Mouse (Mus musculus) C2C12 (cell line): Measurements from ENCODE around the gene Melk. TPM values are rescaled to one million over a fixed set of nuclear protein-coding genes. Genes with fewer than 3 reads are reported as not detected.

Source experiments
- H3K27me3 ChIP-seq: one replicate; pipeline ENCODE4 v1.6.1; 2011; ENCODE audit not compliant: control insufficient read depth, insufficient read depth, insufficient read length
- H3K36me3 ChIP-seq: one replicate; pipeline ENCODE4 v1.6.1; 2011; ENCODE audit not compliant: control insufficient read depth, insufficient read depth
- H3K4me3 ChIP-seq: one replicate; pipeline ENCODE4 v1.5.1; 2011; ENCODE audit warnings: mild to moderate bottlenecking, control low read depth; ENCODE audit not compliant: poor library complexity, insufficient read depth, severe bottlenecking
- H3K79me2 ChIP-seq: one replicate; pipeline ENCODE4 v1.6.1; 2011; ENCODE audit not compliant: control insufficient read depth, insufficient read depth
- H3K79me3 ChIP-seq: one replicate; pipeline ENCODE4 v1.6.1; 2011; ENCODE audit warnings: low read depth, control low read depth
- H3ac ChIP-seq: one replicate; pipeline ENCODE3; 2011; ENCODE audit warnings: low read depth; ENCODE audit not compliant: control insufficient read depth, insufficient read length
- CEBPB ChIP-seq: IDR thresholded peaks from one replicate; pipeline ENCODE4 v1.6.1; 2011; ENCODE audit warnings: low read depth, mild to moderate bottlenecking, control low read depth, moderate library complexity
- CTCF ChIP-seq: IDR thresholded peaks from one replicate; pipeline ENCODE4 v1.5.1; 2011; ENCODE audit not compliant: control insufficient read depth, insufficient read depth, insufficient read length
- FOSL1 ChIP-seq: IDR thresholded peaks from one replicate; pipeline ENCODE4 v1.8.0; 2011; ENCODE audit warnings: mild to moderate bottlenecking, low read length; ENCODE audit not compliant: poor library complexity, insufficient read depth, severe bottlenecking
- MAX ChIP-seq: IDR thresholded peaks from one replicate; pipeline ENCODE4 v1.6.1; 2011; ENCODE audit warnings: mild to moderate bottlenecking, control low read depth
- MYOD1 ChIP-seq: IDR thresholded peaks from one replicate; pipeline ENCODE4 v1.6.1; 2011; ENCODE audit warnings: low read depth; ENCODE audit not compliant: control insufficient read depth, insufficient read length
- MYOG ChIP-seq: IDR thresholded peaks from one replicate; pipeline ENCODE4 v1.6.1; 2011; ENCODE audit not compliant: control insufficient read depth, insufficient read length; ENCODE audit errors: extremely low read depth
- USF1 ChIP-seq: IDR thresholded peaks from one replicate; pipeline ENCODE4 v1.6.1; 2011; ENCODE audit warnings: low read depth, mild to moderate bottlenecking, control low read depth, moderate library complexity
- polyA plus RNA-seq: library from polyadenylated mRNA; unstranded; fragments of >200 nt; fragmentation: generic; extraction: Trizol; gene quantifications from one replicate; pipeline ENCODE4 v1.2.1, GENCODE M21; 2012; ENCODE audit warnings: missing spikeins

Melk gene
- polyA plus RNA-seq, 1 experiment: 25.0 TPM

- no peaks in the 10 kb centered on the region for H3K27me3 ChIP-seq
- no peak overlapping the region for H3ac ChIP-seq
- H3K36me3 ChIP-seq: no peaks in the 10 kb centered on the region
- no peak for TF ChIP-seq CEBPB
- peak; percentile 78 for TF ChIP-seq USF1
- no peak for TF ChIP-seq MYOG
- H3K79me2 ChIP-seq: no peaks in the 10 kb centered on the region
- H3K4me3 ChIP-seq: no peak overlapping the region
- H3K79me3 ChIP-seq: no peaks in the 10 kb centered on the region
Observed at GRCm38 (mm10) chr4:44281597-44282265, 18.9 kb upstream of the Melk start.

- H3K4me3 ChIP-seq: no peak overlapping the region
- H3K79me3 ChIP-seq: no peaks in the 10 kb centered on the region
- no peaks in the 10 kb centered on the region for H3K27me3 ChIP-seq
- TF ChIP-seq CEBPB: no peak
- TF ChIP-seq MYOD1: no peak
- TF ChIP-seq USF1: no peak
- no peak for TF ChIP-seq CTCF
- no peak for TF ChIP-seq FOSL1
- TF ChIP-seq MYOG: no peak
- H3K79me2 ChIP-seq: no peaks in the 10 kb centered on the region
- H3ac ChIP-seq: no peak overlapping the region
- no peaks in the 10 kb centered on the region for H3K36me3 ChIP-seq
Observed at GRCm38 (mm10) chr4:44292534-44292933, 8.1 kb upstream of the Melk start.

- H3K27me3 ChIP-seq: no peaks in the 10 kb centered on the region
- TF ChIP-seq MYOD1: no peak
- TF ChIP-seq MAX: no peak
- no peak for TF ChIP-seq CEBPB
- TF ChIP-seq MYOG: no peak
- TF ChIP-seq USF1: no peak
- TF ChIP-seq CTCF: no peak
- no peak for TF ChIP-seq FOSL1
- no peak overlapping the region for H3K4me3 ChIP-seq
- no peak overlapping the region for H3ac ChIP-seq
- no peaks in the 10 kb centered on the region for H3K36me3 ChIP-seq
- H3K79me2 ChIP-seq: no peaks in the 10 kb centered on the region
- H3K79me3 ChIP-seq: no peaks in the 10 kb centered on the region
Observed at GRCm38 (mm10) chr4:44295837-44296236, 4.8 kb upstream of the Melk start.

GRCm38 (mm10) chr4:44306585-44306984 is 5.9 kb downstream of the Melk start:
- H3K79me2 ChIP-seq: peaks cover 30% of the 10 kb centered on the region
- H3K36me3 ChIP-seq: peaks cover 61% of the 10 kb centered on the region
- no peaks in the 10 kb centered on the region for H3K27me3 ChIP-seq
- peaks cover 25% of the 10 kb centered on the region for H3K79me3 ChIP-seq
- no peak overlapping the region for H3K4me3 ChIP-seq
- H3ac ChIP-seq: no peak overlapping the region
- TF ChIP-seq MYOD1 (no peak), FOSL1 (no peak), MYOG (no peak), CTCF (no peak), USF1 (no peak), MAX (no peak), CEBPB (no peak)

- peaks cover 87% of the 10 kb centered on the region for H3K36me3 ChIP-seq
Observed at GRCm38 (mm10) chr4:44310429-44310828, 9.8 kb downstream of the Melk start.

GRCm38 (mm10) chr4:44310911-44311310 is 10.2 kb downstream of the Melk start:
- Histone ChIP-seq H3K79me2 (no peaks in the 10 kb centered on the region), H3K4me3 (no peak overlapping the region), H3K79me3 (peaks cover 2% of the 10 kb centered on the region), H3ac (no peak overlapping the region), H3K27me3 (no peaks in the 10 kb centered on the region), H3K36me3 (peaks cover 82% of the 10 kb centered on the region)
- no peak for TF ChIP-seq MYOD1
- no peak for TF ChIP-seq MAX
- no peak for TF ChIP-seq MYOG
- TF ChIP-seq CTCF: no peak
- no peak for TF ChIP-seq USF1
- TF ChIP-seq CEBPB: no peak
- TF ChIP-seq FOSL1: no peak

More at GRCm38 (mm10) chr4:44310429-44310828, 9.8 kb downstream of the Melk start:
- no peak for TF ChIP-seq CTCF
- TF ChIP-seq MYOG: no peak
- no peak for TF ChIP-seq CEBPB
- no peak for TF ChIP-seq USF1
- TF ChIP-seq FOSL1: no peak
- no peak for TF ChIP-seq MYOD1
- TF ChIP-seq MAX: no peak
- Histone ChIP-seq H3K4me3 (no peak overlapping the region), H3ac (no peak overlapping the region), H3K27me3 (no peaks in the 10 kb centered on the region), H3K79me3 (peaks cover 2% of the 10 kb centered on the region), H3K79me2 (no peaks in the 10 kb centered on the region)
